In genomic region chr17:12519089-12519488, GRCm38 (mm10) we compare ENCODE assay signal across 27 mouse cellular contexts. TPM values are rescaled to one million over a fixed set of nuclear protein-coding genes. Genes with fewer than 3 reads are reported as not detected.
DNase-seq lines count a peak whose midpoint lies in the region; ATAC-seq and TF ChIP-seq lines count a peak whose summit lies in the region.
"Had no signal": no experiment of that assay in that cellular context is flagged by ENCODE, and none has a peak within 500 bp of the region (broad histone marks: within the 10 kb centered on the region; RNA-seq: fewer than 3 reads in every experiment).

No protein-coding gene starts in this region.

- H3K4me1 ChIP-seq in hindbrain, postnatal 0 days (ENCODE audit: insufficient read depth, low read length): no peaks in the 10 kb centered on the region
- H3K4me1 ChIP-seq in hindbrain, embryonic 12.5 days: no peaks in the 10 kb centered on the region
- peaks cover 5 to 14% of the 10 kb centered on the region in 2 experiments; a peak in 3 of 4 replicates for H3K4me1 ChIP-seq in MEL (ENCODE audit: control insufficient read depth in 1 of 2, insufficient read depth in 2 of 2, low read length in 2 of 2)
- H3K4me1 ChIP-seq in kidney, embryonic 16.5 days (ENCODE audit: insufficient read depth, low read length): no peaks in the 10 kb centered on the region
- H3K4me1 ChIP-seq in embryonic facial prominence, embryonic 10.5 days: no peaks in the 10 kb centered on the region
- H3K4me1 ChIP-seq: forebrain, embryonic 10.5 days; heart, embryonic 12.5 days; heart, embryonic 15.5 days; hindbrain, embryonic 15.5 days; intestine, embryonic 15.5 days had no signal

- no peaks in the 10 kb centered on the region; the same call in 1 of the 2 replicates for H3K9me3 ChIP-seq in hindbrain, postnatal 0 days (ENCODE audit: low read length)
- peaks cover 14% of the 10 kb centered on the region for H3K9me3 ChIP-seq in hindbrain, embryonic 12.5 days (replicated peaks)
- no peaks in the 10 kb centered on the region for H3K9me3 ChIP-seq in MEL (replicated peaks; ENCODE audit: insufficient read depth, low read length)
- 0 out of 2 replicates have a peak, but pooled peaks cover 3% of the 10 kb centered on the region for H3K9me3 ChIP-seq in kidney, embryonic 16.5 days (ENCODE audit: low read length)
- H3K9me3 ChIP-seq in embryonic facial prominence, embryonic 10.5 days: peaks cover 7% of the 10 kb centered on the region; the same call in 1 of the 2 replicates
- H3K9me3 ChIP-seq: heart, embryonic 15.5 days; hindbrain, embryonic 15.5 days; intestine, embryonic 15.5 days had no signal

- ATAC-seq in hindbrain, postnatal 0 days: peak; percentile 69
- ATAC-seq in hindbrain, embryonic 12.5 days (ENCODE audit: low FRiP score): no peak
- ATAC-seq in hematopoietic stem cell, adult 5-6 weeks (replicated peaks in 1 of 2; ENCODE audit: insufficient read depth in 1 of 2, low FRiP score in 2 of 2, low TSS enrichment in 1 of 2, low read depth in 1 of 2, poor library complexity in 2 of 2, severe bottlenecking in 2 of 2): peak; percentile 80 to 84
- ATAC-seq in kidney, embryonic 16.5 days (ENCODE audit: low FRiP score, low TSS enrichment): no peak
- ATAC-seq: activated CD4-positive, CD25-positive, alpha-beta regulatory T cell, adult 4 months; CD4-positive, CD25-positive, alpha-beta regulatory T cell, adult 4 months; forebrain, embryonic 14.5 days; intestine, embryonic 15.5 days had no signal

- H3K36me3 ChIP-seq in hindbrain, postnatal 0 days (ENCODE audit: insufficient read depth, low read length): no peaks in the 10 kb centered on the region
- H3K36me3 ChIP-seq in hindbrain, embryonic 12.5 days: no peaks in the 10 kb centered on the region
- peaks cover 0 to 13% of the 10 kb centered on the region in 2 experiments; a peak in 2 of 4 replicates for H3K36me3 ChIP-seq in MEL (ENCODE audit: control insufficient read depth in 1 of 2, insufficient read depth in 2 of 2, low read length in 2 of 2)
- no peaks in the 10 kb centered on the region for H3K36me3 ChIP-seq in kidney, embryonic 16.5 days (ENCODE audit: insufficient read depth, low read length)
- no peaks in the 10 kb centered on the region for H3K36me3 ChIP-seq in embryonic facial prominence, embryonic 10.5 days (replicated peaks)
- H3K36me3 ChIP-seq: forebrain, embryonic 10.5 days; heart, embryonic 12.5 days; heart, embryonic 15.5 days; hindbrain, embryonic 15.5 days; intestine, embryonic 15.5 days had no signal

- TF ChIP-seq EP300 in MEL (IDR thresholded peaks at IDR 0.05; ENCODE audit: low read depth in 1 of 2, low read length in 2 of 2): no peak

- WGBS in hindbrain, postnatal 0 days: 33% methylated on average over 2 of the region's 2 CpGs
- WGBS in hindbrain, embryonic 12.5 days: 52% methylated on average over 2 of the region's 2 CpGs
- WGBS in kidney, embryonic 16.5 days: 80% methylated on average over 2 of the region's 2 CpGs
- WGBS in embryonic facial prominence, embryonic 10.5 days: 82% methylated on average over 2 of the region's 2 CpGs

- H3K27me3 ChIP-seq in hindbrain, postnatal 0 days (ENCODE audit: insufficient read depth, low read length): no peaks in the 10 kb centered on the region
- H3K27me3 ChIP-seq in hindbrain, embryonic 12.5 days: no peaks in the 10 kb centered on the region
- no peaks in the 10 kb centered on the region for H3K27me3 ChIP-seq in MEL (ENCODE audit: control insufficient read depth in 1 of 2, insufficient read depth in 2 of 2, low read length in 2 of 2)
- H3K27me3 ChIP-seq in kidney, embryonic 16.5 days (ENCODE audit: insufficient read depth, low read length): no peaks in the 10 kb centered on the region
- H3K27me3 ChIP-seq in embryonic facial prominence, embryonic 10.5 days (replicated peaks; ENCODE audit: low read depth, poor library complexity, severe bottlenecking): no peaks in the 10 kb centered on the region
- H3K27me3 ChIP-seq: heart, embryonic 15.5 days; hindbrain, embryonic 15.5 days; intestine, embryonic 15.5 days had no signal

- no peak overlapping the region for H3K4me3 ChIP-seq in hindbrain, postnatal 0 days (ENCODE audit: low read length)
- H3K4me3 ChIP-seq in hindbrain, embryonic 12.5 days: no peak overlapping the region
- no peak overlapping the region for H3K4me3 ChIP-seq in MEL (ENCODE audit: control insufficient read depth in 1 of 2, insufficient read depth in 1 of 2, low read depth in 2 of 2, low read length in 2 of 2)
- no peak overlapping the region for H3K4me3 ChIP-seq in kidney, embryonic 16.5 days (ENCODE audit: low read length)
- H3K4me3 ChIP-seq in embryonic facial prominence, embryonic 10.5 days: no peak overlapping the region
- H3K4me3 ChIP-seq: forebrain, embryonic 10.5 days; heart, embryonic 12.5 days; heart, embryonic 15.5 days; hindbrain, embryonic 15.5 days; intestine, embryonic 15.5 days had no signal

- DNase-seq in hindbrain, postnatal 0 days (ENCODE audit: low spot score): no peak
- peak; percentile 57 for DNase-seq in MEL (ENCODE audit: low read depth, low spot score)
- DNase-seq in embryonic facial prominence, embryonic 10.5 days (ENCODE audit: low spot score): no peak
- DNase-seq in adrenal gland, adult 2 months: no peak
- DNase-seq: adrenal gland, postnatal 10 days; adrenal gland, postnatal 36 days; cerebellum, adult 11 months; cerebellum, adult 2 months; cerebellum, adult 9-11 months; cerebellum, postnatal 25 days; embryo, embryonic 11 days; gastrocnemius, postnatal 25 days; heart, adult 18-20 months; heart, postnatal 10 days; heart, postnatal 36 days had no signal

- no peak for TF ChIP-seq RAD21 in MEL (IDR thresholded peaks at IDR 0.05; ENCODE audit: low read depth, low read length)

- no peak overlapping the region for H3K4me2 ChIP-seq in hindbrain, postnatal 0 days (ENCODE audit: low read depth, low read length)
- H3K4me2 ChIP-seq in hindbrain, embryonic 12.5 days (replicated peaks): no peak overlapping the region
- H3K4me2 ChIP-seq in kidney, embryonic 16.5 days (replicated peaks; ENCODE audit: low read depth, low read length): no peak overlapping the region
- H3K4me2 ChIP-seq: heart, embryonic 12.5 days; heart, embryonic 15.5 days; hindbrain, embryonic 15.5 days; intestine, embryonic 15.5 days had no signal

- TF ChIP-seq POLR2A in MEL (IDR thresholded peaks at IDR 0.05; ENCODE audit: control insufficient read depth in 1 of 2, insufficient read depth in 1 of 2, low read depth in 1 of 2, low read length in 2 of 2, poor library complexity in 1 of 2): no peak

- H3K9ac ChIP-seq in hindbrain, postnatal 0 days (replicated peaks; ENCODE audit: low read length): no peak overlapping the region
- no peak overlapping the region for H3K9ac ChIP-seq in hindbrain, embryonic 12.5 days
- no peak overlapping the region for H3K9ac ChIP-seq in MEL (ENCODE audit: control insufficient read depth, low read depth, low read length, poor library complexity, severe bottlenecking)
- no peak overlapping the region for H3K9ac ChIP-seq in kidney, embryonic 16.5 days (replicated peaks; ENCODE audit: low read length)
- H3K9ac ChIP-seq: heart, embryonic 12.5 days; heart, embryonic 15.5 days; hindbrain, embryonic 15.5 days; intestine, embryonic 15.5 days had no signal

- H3K79me2 ChIP-seq in MEL (ENCODE audit: control insufficient read depth, insufficient read depth, low read length, poor library complexity): no peaks in the 10 kb centered on the region

- H3K27ac ChIP-seq in hindbrain, postnatal 0 days: no peak overlapping the region
- H3K27ac ChIP-seq in hindbrain, embryonic 12.5 days: no peak overlapping the region
- H3K27ac ChIP-seq in MEL (ENCODE audit: control insufficient read depth, low read depth, low read length): no peak overlapping the region
- no peak overlapping the region for H3K27ac ChIP-seq in kidney, embryonic 16.5 days (ENCODE audit: low read length)
- H3K27ac ChIP-seq in embryonic facial prominence, embryonic 10.5 days (replicated peaks): no peak overlapping the region
- H3K27ac ChIP-seq: forebrain, embryonic 10.5 days; heart, embryonic 15.5 days; hindbrain, embryonic 15.5 days; intestine, embryonic 15.5 days had no signal

- no peak for TF ChIP-seq CTCF in hindbrain, postnatal 0 days (IDR thresholded peaks at IDR 0.05; ENCODE audit: low read depth)
- TF ChIP-seq CTCF in MEL (IDR thresholded peaks at IDR 0.05 in 2 of 3, conservative IDR thresholded peaks at IDR 0.05 in 1 of 3; ENCODE audit: control insufficient read depth in 1 of 3, insufficient read depth in 1 of 3, low read depth in 2 of 3, low read length in 3 of 3, poor library complexity in 1 of 3, severe bottlenecking in 1 of 3): no peak

TF ChIP-seq in MEL, 35 proteins besides CTCF, POLR2A, EP300 and RAD21 (continues in another document):
- TF ChIP-seq POLR2AphosphoS2 (IDR thresholded peaks at IDR 0.05; ENCODE audit: low read length): no peak
- no peak for TF ChIP-seq ZMIZ1 (IDR thresholded peaks at IDR 0.05; ENCODE audit: low read depth, low read length)
- no peak for TF ChIP-seq USF2 (IDR thresholded peaks at IDR 0.05; ENCODE audit: borderline replicate concordance in 1 of 2, insufficient read depth in 1 of 2, low read depth in 1 of 2, low read length in 2 of 2)
- TF ChIP-seq MEF2A (IDR thresholded peaks at IDR 0.05; ENCODE audit: extremely low read depth, insufficient replicate concordance, low read depth, low read length, poor library complexity, severe bottlenecking): no peak
- TF ChIP-seq MXI1 (IDR thresholded peaks at IDR 0.05; ENCODE audit: low read depth, low read length): no peak
- TF ChIP-seq ELF1 (IDR thresholded peaks at IDR 0.05; ENCODE audit: low read depth, low read length): no peak
- no peak for TF ChIP-seq NELFE (IDR thresholded peaks at IDR 0.05; ENCODE audit: low read depth, low read length)
- TF ChIP-seq CHD2 (IDR thresholded peaks at IDR 0.05; ENCODE audit: low read length): no peak
- TF ChIP-seq TBP (IDR thresholded peaks at IDR 0.05; ENCODE audit: low read depth, low read length): no peak
- no peak for TF ChIP-seq KAT2A (conservative IDR thresholded peaks at IDR 0.05; ENCODE audit: low read depth, low read length)
- no peak for TF ChIP-seq ETS1 (IDR thresholded peaks at IDR 0.05; ENCODE audit: low read depth, low read length)

RNA-seq across cellular contexts. Expression of gene Slc22a3, which starts 11.6 kb away (rescaled TPM):
- total RNA-seq in hindbrain, postnatal 0 days (2014; rRNA removed): 2.1 and 2.6 TPM in 2 replicates
- 2.9 and 3.1 TPM in 2 replicates for polyA plus RNA-seq in hindbrain, postnatal 0 days (2015; fragmentation: Nextera tagmentation; extraction: Ambion mirVana)
- 0.77 and 0.79 TPM in 2 replicates for polyA plus RNA-seq in hindbrain, embryonic 12.5 days (2016; fragmentation: Nextera tagmentation; extraction: Ambion mirVana)
- 31.5 and 56.0 TPM in 2 replicates for total RNA-seq in MEL (2012; rRNA removed)
- 10 to 100 TPM in 1 of 2 experiments, not detected in 1; 87.7 TPM for polyA plus RNA-seq in MEL (2012; ENCODE audit: insufficient read depth in 1 of 2, insufficient read length in 2 of 2, low read depth in 1 of 2, low replicate concordance in 2 of 2, missing spikeins in 1 of 2)
- total RNA-seq in hematopoietic stem cell, adult 5-6 weeks (2017): 24.3 and 24.8 TPM in 2 replicates
- polyA plus RNA-seq in kidney, embryonic 16.5 days (2015; fragmentation: Nextera tagmentation; extraction: Ambion mirVana): 1.0 and 1.2 TPM in 2 replicates
- polyA plus RNA-seq in embryonic facial prominence, embryonic 10.5 days (2016; fragmentation: Nextera tagmentation; extraction: Ambion mirVana): 0.05 and 0.08 TPM in 2 replicates
- total RNA-seq in adrenal gland, adult 2 months (2021): 10 to 100 TPM in 1 of 2 experiments, 1 to 10 TPM in 1; 5.7 to 12.0 TPM
- 5.7 and 9.7 TPM in 2 replicates for polyA plus RNA-seq in adrenal gland, adult 2 months (2012; rRNA removed)
- polyA plus RNA-seq: activated CD4-positive, CD25-positive, alpha-beta regulatory T cell, adult 4 months; C2C12; CD4-positive, CD25-positive, alpha-beta regulatory T cell, adult 4 months had no signal

Comparison
In these comparisons a context has a peak if more than half of its experiments do, and no peak if none do; other contexts are left out.
1. ATAC-seq: peak in hindbrain, postnatal 0 days (single experiment) and hematopoietic stem cell, adult 5-6 weeks (2 of 2); none in hindbrain, embryonic 12.5 days (single experiment) and kidney, embryonic 16.5 days (single experiment).